Mouse (Mus musculus) mesoderm, embryonic 11.5 days (tissue): ENCODE data around the gene Vps51.

Experiments
- DNase-seq: peaks from one replicate; pipeline ENCODE4 v3.0.0-alpha.2; 2012; ENCODE audit warnings: low read depth, low spot score

The Vps51 gene

DNA sequence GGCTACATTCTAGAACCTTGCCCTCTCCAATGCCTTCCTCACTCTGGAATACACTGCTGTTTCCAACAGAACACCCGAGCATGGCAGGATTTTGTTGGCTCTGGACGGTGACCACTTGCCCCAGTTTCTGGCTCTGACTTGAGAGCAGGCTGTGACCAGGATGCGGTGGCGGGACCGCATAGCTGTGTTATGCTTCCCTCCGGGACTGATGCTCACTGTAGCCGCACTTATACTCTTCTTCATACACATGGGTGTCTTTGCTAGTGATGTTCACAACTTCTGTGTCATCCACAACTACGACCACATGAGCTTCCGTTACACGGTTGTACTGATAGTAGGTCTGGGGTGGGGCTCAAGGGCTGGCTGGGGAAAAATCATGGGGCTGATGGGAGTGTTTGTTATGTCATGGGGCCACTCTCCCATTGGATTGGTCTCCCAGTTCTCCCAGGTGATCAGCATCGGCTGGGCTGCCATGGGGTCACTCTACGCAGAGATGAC is 3.0 kb upstream of the Vps51 start, which contains the start of gene Tmem262:
Gene Tmem262, plus strand, starts transcription at position 51 of the 498 bp plus-strand sequence.
- no peak for DNase-seq

DNA sequence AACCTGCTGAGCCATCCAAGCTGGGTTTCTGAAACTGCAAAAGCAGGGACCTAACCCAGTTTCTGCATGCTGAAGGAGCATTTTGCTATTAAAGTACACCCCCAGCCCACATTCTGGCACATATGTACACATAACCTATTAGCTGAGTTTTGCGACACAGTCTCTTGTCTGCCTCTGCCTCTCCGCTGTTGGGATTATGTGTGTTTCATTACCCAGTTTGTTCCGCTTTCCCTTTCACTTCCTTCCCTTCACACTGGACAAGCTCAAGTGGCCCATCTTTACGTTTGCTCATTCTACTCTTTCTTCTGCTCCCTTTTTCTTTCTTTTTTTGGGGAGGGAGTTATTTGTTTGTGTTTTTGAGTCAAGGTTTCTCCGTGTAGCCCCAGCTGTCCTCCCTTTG is 3.1 kb downstream of the Vps51 start:
- no peak for DNase-seq

DNA sequence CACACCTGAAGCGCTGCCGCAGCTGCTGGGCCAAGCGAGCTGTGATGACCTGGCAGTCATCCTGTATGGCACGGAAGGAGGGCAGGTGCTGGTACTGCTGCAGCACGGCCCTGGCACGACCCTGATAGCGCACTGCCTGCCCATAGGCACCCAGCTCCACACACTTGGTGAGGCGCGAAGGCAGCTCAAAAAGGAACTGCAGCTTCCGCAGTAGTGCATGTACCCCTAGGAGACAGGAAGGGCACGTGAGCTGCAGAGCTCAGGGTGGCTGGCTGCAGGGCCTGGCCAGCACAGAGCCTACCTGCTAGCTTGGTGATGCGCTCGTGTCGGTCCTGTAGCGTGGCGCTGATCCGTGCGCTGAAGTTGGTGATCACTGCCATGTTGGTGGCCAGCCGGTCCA is 5.8 kb downstream of the Vps51 start:
- DNase-seq, result no peak

DNA sequence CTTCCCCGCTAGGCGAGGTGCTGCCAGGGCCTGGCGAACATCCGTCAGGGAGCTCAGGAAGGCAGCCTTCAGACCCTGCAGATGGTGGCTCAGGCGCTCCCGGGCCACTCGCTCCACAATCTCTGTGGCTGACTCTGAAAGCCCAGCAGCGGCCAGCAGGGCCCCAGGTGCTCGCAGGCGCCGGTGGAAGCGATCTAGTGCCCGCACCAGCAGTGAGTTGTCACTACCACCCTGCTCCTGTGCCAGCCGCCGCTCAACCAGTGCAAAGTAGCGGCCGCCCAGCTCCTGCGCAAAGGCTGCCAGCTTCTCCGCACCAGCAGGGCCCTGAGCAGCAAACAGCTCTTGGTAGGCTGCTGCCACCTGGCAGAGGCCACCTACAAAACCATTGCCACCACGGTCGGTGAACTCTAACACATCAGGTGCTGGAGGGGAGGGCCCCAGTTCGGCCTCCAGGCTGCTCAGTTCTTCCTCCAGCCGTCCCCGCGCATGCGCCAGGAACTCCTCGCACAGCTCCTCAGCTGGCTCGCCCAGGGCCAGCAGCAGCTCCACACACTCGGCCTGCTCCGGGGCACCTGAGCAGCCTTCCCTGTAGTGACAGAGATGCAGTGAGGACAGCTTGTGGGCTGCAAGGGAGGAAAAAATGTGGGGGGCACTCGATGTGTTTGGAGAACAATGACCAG is 6.3 kb downstream of the Vps51 start:
- no peak for DNase-seq

DNA sequence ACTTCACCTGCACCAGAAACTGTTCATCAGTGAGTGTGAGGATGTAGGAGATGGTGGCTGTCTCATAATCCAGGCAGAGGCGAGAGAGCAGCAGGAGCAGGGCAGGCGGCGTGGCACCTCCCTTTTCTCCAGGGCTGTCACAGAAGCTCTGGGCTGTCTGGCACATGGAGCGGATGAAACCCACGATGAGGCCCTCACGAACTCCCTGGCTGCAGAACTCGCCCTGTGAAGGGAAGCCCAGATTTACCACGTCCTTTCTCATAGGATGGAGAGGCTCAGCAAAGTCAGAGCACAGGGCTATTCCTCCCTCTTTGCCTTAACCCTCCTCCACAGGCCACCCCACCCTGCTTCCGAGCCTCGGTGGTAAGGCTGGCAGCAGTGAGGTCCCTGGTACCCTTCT is 7.2 kb downstream of the Vps51 start:
- DNase-seq, result no peak

DNA sequence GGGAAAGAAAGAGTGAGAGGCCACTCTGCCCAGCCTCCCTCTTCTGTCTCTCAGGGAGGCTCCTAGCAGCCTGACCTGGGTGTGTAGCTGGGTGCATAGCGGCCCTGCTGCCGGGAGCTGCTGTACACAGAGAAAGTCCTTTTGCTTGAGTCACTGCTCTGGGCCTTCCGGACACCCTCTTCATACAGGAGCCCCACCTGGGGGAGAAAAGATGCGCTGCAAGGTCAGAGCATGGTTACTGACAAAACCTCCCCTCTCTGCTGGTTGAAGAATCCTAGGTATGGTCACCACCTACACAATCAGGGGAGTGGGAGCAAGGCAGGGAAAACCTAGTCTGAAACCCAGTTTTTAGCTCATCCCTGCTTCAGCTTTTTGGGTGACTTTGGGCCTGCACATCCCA is 8.1 kb downstream of the Vps51 start:
- DNase-seq, result no peak

DNA sequence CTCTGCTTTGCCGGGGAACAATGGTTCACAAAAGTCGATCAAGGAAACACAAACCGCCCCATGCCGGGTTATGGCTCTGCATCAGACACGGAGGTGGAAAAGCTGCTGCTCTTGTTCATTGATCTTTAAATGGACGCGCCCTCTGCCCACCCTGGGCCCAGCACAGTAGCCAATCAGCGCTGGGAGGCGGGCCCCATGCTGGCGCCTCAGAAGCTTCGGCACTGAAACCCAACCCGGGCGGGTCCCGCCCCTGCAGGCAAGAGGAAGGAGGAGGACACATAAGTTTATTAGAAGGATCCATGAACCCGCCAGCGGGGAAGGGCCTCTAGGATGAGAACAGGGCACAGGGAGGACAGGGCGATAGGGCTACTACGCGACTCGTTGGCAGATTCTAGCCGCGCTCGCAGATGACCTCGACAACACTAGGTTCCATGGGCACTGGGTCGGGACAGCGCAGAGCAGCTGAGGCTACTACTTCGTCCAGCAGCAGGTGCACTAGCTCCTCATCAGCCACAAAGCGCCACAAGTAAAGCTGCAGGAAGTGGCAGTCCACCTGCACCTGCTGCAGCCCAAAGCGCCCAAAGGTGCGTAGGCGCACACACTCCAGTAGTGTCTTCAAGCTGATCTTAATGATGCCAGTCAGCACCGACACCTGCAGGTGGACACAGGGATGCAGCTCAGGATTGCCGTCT is 9.2 kb downstream of the Vps51 start, which contains the start of gene Tm7sf2:
Gene Tm7sf2, minus strand, starts transcription at position 650 of the 692 bp plus-strand sequence.
- peak; percentile 94 for DNase-seq

DNA sequence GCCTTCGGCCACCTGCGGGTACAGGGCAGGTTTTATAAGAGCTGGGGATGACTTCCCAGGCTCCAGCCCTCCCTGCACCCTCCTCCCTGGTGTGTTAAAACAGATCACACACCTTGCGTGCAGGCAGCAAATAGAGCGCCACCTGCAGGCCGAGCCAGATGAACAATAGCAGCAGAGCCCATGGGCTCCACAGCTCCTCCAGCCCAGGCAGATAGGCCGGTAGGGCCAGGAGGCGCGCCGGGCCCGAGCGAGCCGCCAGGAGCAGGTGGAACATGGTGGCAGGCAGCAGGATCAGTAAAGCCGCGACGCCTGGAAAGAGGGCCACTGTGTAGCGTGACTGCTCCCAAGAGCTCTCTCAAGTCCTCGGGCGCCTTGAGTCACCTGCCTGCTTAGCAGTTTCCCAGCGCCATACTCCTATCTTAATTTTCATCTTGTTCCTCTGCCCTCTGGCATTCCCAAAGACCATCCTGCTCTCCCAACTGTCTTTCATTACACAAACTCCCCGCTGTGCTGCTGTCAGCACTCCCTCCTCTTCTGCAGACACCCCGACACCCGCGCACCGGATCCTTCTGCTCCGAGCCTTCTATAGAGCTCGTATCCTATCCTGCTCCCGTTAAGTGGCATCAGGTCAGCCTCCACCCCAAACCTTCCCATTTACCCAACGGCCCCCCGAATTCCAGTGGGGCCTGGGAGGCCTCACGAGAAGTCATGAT is 9.9 kb downstream of the Vps51 start:
- DNase-seq, result peak; percentile 89

DNA sequence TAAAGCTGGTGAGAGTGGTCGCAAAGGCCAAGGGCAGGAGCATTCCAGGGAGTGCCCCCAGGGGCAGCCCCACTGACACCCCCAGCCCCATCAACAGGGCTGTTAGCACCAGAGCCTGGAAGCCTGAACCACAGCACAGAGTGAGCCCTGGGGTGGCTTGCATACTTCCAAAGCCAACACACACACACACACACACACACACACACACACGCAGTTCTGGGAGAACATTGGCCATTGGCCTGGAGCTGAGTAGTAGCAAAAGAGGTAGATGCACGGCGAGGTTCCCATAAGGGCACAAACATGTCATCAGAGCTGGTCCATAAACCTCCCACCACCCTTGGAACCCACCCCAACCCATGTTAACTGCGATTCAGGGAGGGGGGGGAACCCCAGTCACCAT is 10.5 kb downstream of the Vps51 start:
- no peak for DNase-seq

DNA sequence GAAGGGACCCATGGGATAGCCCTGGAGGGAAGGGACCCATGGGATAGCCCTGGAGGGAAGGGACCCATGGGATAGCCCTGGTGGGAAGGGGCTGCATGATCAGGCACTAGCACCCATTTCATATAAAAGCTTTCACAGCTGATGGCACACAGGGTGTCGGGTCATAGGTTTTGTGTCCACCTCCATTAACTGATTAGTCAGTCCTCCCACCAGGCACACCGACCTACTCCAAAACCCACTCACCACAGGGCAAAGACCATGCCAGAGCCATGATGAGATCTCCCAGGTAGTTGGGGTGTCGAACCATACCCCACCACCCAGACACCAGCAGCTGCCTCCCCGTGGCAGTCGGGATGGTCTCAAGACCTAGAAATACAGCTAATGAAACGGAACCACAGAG is 13.9 kb downstream of the Vps51 start:
- no peak for DNase-seq

DNA sequence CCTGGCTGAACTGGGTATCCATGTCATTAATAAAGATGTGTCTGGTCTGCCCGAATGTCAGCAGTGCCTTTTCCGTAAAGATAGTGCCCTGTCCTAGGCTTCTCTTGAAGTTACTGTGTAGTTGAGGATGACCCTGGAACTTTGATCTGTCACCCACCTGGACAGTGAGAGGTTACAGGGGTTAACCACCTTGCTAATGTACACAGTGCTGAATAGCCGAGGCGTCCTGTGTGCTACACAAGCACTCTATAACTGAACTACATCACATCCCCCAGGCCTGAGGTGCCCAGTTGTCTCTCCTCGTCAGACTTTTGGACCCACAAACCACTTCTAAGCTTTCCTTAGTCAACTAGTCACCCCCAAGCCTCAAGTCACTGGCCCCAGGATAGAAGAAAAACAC is 14.6 kb downstream of the Vps51 start:
- no peak for DNase-seq

DNA sequence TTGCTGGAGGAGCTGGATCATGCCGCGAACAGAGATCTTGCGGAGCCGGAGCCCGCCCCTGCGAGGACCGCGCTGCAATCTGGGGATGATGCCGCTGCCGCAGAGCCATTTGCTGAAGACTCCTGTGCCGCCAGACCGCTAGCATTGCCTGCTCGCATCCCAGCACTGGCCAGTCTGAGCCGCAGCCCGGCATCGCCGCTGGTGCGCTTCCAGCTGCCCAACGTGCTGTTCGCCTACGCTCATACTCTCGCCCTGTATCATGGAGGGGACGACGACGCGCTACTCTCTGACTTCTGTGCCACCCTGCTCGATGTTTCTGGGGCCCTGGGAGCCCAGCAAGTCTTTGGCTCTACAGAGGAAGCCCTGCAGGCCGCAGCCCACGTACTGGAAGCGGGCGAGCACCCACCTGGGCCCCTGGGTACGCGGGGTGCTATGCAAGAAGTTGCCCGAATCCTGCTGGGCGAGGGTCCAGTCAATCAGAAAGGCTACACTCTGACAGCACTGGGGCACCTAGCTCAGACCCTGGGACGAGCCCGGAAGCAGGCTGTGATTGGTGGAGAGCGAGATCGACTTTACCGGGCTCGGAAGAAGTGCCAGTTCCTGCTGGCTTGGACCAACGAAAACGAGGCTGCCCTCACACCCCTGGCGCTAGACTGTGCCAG is 15.3 kb downstream of the Vps51 start:
- peak; percentile 54 for DNase-seq

DNA sequence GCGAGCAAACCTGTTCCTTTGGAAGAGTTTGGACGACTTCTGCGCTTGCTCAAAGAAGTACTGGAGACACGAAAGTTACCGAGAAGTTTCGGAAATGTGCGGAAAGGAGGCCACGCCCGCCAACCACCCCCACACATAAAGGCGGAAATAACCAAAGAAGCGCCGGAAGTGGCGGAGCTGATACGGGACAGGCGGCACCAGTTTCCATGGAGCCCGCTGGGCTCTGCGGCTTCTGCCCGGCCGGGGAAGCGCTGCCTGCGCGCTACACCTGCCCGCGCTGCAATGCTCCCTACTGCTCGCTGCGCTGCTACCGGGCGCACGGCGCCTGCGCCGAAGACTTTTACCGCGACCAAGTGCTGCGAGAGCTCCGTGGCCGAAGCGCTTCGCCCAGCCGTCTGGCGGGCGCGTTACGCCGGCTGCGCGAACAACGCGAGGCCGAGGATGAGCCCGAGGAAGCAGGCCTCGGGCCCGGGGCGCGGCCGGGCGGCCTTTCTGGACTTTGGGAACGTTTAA is 16.0 kb downstream of the Vps51 start, which contains the start of gene Znhit2:
Gene Znhit2, plus strand, starts transcription at position 172 of the 513 bp plus-strand sequence.
- DNase-seq, result peak; percentile 94

DNA sequence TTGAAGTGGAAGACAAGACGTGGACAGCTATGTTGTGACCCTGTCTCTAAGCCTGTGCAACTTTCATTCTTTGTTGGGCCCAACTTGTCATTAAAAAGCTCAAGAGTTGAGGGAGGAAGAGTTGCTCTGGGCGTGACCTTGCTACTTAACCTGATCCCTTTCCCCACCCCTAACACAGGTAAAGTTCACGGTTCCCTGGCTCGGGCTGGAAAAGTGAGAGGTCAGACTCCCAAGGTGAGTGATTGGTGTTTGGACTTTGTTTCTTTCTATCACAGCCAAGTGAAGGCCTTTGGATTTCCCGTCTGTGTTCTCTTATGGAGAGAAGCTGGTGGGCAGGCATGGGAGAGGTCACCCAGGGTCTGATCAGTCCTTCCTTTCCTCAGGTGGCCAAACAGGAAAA is 18.1 kb downstream of the Vps51 start:
- DNase-seq, result no peak

DNA sequence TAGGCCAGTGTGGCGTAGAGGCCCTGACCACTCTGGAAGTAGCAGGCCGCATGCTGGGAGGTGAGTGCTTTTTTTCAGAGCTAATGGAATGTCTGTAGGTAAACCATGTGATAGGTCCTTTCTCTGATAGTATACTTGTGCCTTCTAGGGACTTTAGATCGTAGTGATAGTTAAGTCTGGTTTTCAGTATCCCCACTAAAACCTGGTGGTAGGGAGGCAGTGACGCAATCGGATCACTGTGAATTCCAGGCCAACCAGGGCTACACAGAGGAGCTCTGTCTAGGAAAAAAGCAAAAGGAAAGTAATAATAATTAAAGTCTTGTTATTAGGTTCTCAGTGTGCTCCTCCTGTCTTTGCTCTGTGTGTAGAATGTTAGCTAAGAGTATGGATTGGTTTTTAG is 18.5 kb downstream of the Vps51 start:
- DNase-seq, result no peak

DNA sequence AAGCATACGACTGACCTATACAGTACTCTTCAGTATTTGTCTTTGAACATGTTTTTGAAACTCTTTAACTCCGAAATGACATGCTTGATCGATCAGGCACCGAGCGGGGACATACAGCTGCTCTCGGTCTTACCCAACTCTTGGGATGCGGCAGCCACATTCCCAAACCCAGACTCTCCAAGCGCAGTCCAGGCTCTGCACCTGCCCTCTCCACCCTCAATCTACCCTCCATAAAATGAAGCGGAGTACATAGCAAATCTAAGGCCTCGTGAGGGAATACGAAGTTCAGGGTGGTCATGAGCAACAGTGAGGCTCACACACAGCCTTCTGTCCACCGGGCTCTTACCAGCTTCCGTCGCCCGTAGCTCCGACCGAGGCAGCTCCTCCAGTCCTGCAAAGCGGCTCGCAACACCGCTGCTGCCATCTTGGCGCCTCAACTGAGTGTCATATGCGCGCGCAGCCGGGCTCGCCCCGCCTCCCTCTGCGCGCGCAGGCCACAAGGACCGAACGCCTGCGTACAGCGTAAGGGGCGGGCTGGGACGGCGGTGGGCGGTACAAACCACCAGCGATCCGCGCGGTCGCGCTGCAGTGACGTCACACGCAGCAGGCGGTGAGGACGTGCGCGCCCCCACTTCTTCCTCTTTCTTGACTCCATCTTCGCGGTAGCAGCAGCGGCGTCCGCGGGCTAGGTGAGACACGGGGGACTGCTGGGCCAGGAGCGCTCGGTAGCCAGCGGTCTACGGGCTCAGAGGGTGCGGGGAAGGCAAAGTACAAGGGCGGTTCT is 19.5 kb downstream of the Vps51 start, which contains the start of the genes Mrpl49 and Fau:
Gene Mrpl49, minus strand, starts transcription at position 473 of the 784 bp plus-strand sequence.
Gene Fau, plus strand, starts transcription at position 532 of the 784 bp plus-strand sequence.
- peak; percentile 99 for DNase-seq

DNA sequence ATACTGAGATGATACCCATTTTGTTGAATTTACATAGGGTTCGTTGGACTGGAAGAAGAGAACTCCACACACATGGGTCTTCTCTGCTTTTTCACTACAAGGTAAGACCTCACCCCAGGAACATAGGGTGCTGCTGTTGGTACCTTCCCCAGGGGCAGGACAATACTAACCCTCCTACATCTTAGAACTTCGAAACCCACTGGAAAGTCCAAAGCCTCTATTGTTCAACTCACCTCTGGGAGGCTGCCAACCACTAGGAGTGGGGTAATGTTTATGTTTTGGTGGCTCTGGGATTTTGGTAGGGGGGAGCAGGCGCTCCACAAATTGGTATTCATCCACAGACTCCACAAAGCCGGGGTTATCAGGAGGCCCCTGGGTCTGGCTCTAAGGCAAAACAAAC is 20.3 kb downstream of the Vps51 start:
- DNase-seq, result no peak

DNA sequence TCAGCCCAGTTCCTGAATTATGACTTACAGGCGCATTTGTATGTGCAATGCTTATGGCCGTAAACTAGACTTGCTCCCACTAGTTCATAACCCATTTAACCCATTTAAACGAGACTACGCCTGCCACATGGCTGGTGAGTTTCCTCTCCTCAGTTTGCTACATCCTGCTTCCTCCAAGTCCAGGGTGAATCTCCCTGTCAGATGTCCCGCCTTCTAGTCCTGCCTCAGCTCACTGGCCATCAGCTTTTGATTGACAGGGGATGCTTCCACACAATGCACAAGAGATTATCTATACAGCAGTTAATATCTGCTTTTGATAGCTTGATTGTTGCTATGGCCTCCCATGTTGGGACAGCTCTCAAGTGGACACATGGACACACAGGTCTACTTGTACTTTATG is 22.7 kb downstream of the Vps51 start:
- no peak for DNase-seq

DNA sequence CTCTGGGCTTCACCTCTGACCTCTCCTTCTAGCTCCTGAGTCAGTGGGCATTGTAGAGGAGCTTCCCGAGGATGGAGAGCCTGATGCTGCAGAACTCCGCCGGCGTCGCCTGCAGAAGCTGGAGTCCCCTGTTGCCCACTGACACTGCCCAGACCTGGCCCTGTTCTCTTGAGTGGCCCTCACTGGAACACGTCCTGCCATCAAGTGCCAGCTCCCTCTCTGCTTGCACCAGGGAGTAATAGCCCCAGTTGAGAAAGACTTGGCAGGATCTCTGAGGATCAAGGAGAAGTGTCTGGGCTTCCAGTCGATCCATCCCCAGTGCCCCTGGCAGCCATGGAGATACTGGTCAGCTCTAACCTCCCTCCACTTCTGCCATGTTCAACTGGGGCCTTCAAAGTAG is 24.5 kb downstream of the Vps51 start:
- no peak for DNase-seq

DNA sequence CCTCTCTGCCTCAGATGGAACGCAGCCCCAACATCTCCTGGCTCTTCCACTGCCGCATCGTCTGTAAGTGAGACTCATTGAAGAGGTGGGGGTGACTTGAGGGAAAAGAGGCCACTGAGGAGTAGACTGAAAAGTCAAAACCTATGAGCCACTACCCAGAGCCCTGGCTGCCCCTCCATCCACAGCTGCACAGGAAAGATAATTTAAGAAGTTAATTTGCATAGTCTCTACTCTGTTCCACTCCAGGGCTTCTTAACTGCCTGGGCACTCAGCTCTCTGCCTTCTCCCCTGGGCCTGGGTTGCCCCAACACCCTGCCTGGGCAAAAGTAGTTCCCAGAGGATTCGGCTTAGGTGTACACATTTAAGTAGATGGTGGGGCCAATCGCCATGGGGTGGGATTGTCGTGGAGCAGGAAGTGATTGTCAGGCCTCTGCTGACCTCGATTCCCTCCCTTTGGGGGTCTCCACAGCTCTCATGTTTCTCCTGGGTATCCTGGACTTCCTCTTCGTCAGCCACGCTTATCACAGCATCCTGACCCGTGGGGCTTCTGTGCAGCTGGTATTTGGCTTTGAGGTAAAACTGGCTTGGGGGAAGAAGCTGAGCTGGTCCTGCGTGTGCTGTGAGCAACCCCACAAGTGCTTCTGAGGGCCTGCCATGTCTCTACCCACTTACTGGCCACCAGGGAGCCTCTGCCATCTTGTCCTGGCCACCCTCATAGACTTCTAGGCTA is 28.2 kb downstream of the Vps51 start:
- no peak for DNase-seq
